Mouse (Mus musculus) common myeloid progenitor, adult 5-6 weeks (primary cell): ENCODE measurements at regions not wholly inside any gene's neighbourhood (a gene's known extent, or its start where the extent isn't known, plus 50 kb on each side); places are given as distances from the start of the nearest gene placed in this dataset.
"Not testable (repeated sequence)": the region's sequence is repeated elsewhere in the genome, so short reads cannot be mapped to it uniquely, and the experiment has no call there.

Source experiments
- ATAC-seq: replicated peaks from 2 replicates; pipeline ENCODE4 v1.8.0; 2016; ENCODE audit warnings: low read depth, mild to moderate bottlenecking, moderate TSS enrichment, inconsistent platforms; ENCODE audit not compliant: poor library complexity, severe bottlenecking

GRCm38 (mm10) chr9:113120385-113120784, 587.7 kb downstream of the Pdcd6ip start:
- ATAC-seq, result no peak

DNA sequence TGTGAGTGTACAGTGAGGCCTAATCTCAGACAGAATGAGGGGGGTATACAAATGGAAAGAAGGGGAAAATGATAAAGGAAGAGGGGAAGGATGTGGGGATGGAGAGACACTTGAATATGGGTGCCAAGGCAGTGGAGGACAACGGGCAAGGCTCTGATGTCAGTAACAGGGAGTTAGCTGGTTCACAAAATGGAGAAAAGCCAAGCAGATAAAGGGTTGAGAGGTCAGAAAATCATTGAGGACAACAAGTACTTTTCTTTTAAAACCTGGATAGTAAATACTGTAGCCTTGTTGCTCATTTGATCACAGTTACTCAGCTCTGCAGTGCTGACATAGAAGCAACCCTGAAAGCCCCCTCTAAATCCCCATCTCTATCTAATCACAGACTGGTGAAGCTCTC, 588.3 kb downstream of the Pdcd6ip start:
- ATAC-seq, result no peak

DNA sequence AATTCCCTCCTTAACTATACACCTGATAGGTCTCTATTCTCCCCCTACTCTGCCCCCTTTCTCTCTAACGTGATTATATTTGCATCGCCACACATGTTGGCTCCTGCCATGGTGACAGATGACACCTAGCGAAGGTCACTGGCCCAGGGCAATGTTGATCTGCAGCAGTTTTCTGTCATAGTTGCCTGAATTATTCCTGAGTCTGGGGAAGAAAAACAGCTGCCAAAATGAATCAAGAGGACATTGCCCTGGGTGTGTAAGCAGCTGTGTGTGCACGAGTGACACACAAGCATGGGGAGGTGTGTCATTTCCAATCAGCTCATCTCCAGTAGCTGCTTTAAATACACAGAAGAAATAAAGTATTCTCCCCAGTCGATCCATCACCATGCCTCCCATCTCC, 592.5 kb downstream of the Pdcd6ip start:
- no peak for ATAC-seq

DNA sequence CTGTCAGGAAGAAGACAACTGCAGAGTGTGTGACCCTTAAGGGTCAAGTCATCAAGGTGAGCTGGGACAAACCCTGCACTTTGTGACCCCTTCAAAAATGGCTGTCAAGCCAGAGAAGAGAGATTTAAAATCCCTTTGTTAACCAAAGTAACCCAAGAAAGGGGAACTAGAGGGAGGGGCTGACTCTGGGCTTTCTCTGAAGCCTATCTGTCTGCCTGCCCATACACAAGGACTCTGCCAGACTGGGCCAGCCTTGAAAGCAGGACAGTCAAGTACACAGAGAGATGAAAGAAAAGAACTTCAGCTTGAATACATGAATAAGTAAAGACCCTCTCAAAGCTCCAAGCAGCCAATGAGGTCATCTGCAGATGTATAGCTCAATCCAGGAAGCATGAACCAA, 595.3 kb downstream of the Pdcd6ip start:
- ATAC-seq, result no peak

DNA sequence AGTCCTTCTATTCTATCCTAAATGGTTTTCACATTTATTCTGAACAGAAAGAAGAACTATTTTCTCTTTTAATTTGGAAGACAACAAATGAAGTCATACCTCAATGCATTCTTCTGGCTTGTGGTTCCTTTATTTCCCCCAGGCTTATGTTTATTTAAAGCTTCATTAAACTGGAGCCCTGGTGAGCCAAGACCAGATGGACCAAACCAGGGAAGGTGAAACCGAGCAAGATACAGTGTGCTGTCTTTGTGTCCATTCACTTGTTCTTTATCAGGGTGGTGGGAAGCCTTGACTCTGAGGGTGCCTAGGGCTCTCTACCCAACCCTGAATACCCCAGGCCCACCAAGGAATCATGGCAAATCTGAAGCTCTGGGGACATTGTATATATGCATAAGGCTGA, 606.3 kb downstream of the Pdcd6ip start:
- ATAC-seq, result no peak

DNA sequence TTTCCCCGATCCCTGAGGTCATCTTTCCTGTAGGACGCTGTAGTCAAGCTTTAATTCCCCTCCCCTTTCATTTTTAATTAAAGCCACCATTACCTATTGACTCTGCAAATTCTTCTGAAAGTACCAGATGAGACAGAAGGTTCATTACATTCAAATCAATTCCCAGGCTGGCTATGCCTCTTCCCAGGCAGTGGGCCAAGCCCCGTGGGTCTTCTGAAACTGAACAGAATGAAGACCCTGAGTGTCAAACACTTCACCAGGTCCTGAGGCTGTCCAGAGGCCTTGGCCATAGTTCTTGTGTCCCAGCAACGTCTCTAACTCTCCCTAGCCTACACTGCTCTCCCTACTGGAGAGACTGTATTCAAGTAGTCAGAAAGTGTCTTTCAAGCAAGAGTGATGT, 607.4 kb downstream of the Pdcd6ip start:
- no peak for ATAC-seq

- not testable (repeated sequence) for ATAC-seq
Measured at GRCm38 (mm10) chr9:113095421-113095820, 612.6 kb downstream of the Pdcd6ip start.

DNA sequence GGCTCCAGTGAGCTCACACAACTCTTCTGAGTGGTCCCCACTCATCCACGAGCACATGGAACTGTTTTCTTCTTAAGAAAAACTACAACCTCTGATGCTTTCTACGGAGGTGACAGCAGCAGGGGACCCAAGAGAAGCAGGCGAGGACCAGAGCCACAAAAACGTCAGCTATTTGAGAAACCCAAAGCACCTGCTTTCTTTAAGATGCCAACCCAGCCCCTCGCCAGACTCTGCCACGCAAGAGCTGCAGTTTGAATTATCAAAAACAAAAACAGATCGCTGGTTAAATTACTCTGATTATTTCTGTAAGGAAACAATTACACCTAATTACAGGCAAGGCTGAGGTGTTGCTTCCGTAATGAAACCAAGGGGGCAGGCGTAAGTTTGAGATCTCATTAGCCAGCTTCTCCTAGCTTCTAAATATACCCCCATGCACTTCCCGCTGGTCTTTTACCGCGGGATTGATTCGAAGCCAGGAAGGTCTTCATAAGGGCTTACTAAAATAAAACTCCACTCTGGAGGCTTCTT, 614.1 kb downstream of the Pdcd6ip start:
- no peak for ATAC-seq

DNA sequence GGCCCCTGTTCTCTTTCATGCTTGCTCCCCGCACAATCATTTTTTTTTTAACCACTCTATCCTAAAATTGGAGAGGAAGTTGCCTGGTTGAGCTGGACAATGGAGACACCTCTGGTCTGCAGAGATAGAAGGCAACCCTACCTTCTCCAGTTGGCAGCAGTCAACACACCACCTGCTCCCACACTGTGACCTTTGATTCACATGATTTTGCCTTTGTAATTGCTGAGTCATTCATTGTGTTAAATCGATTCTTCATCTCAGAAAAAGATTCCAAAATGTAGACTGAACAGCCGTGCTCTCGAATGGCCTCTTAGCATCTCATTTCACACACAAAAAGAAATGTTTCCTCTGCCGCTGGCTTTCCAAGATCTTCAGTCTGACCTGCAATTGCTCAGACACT, 616.2 kb downstream of the Pdcd6ip start:
- ATAC-seq, result no peak

- ATAC-seq, result no peak
Measured at GRCm38 (mm10) chr9:113087786-113088185, 620.3 kb downstream of the Pdcd6ip start.

DNA sequence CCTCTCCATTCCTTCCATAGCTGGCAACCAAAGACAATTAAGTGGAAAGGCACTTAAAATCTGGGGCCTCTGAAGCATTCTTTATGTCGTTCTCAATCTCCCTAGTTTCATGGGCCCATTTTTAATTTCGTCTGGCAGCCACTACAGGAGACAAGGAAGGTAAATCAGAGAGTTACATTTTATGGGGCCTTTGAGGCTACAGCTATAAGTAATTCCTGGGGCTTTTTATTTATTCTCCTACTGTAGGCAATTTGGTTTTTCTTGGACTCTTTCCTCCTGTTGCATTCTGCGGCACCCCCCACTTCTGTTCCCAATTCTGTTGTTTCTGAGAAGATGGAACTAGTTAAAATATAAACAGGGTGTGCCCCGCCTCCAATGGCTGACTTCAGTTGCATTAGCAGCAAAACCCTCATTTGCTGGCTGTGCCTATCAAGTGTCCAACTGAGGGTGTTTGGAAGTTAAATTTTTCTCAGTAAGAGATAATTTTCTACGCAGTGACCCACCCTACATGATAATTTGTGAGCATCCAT, 622.7 kb downstream of the Pdcd6ip start:
- no peak for ATAC-seq

DNA sequence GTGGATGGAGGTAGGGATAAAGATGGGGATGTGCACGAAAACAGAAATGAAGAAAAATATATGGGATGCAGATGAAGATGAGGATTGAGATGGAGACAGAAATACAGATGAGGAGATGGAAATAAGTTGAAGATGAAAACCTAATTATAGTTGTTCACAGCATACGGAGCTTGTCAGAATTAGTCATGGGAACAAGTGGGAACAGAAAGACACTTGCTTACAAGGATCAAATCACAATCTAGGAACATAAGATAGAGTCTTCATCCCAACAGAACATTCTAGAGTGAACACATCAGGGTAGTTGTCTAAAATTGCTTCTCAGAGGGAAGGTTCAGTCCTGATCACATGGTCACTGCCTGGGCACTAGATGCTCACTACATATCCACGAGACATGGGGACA, 633.2 kb downstream of the Pdcd6ip start:
- no peak for ATAC-seq

DNA sequence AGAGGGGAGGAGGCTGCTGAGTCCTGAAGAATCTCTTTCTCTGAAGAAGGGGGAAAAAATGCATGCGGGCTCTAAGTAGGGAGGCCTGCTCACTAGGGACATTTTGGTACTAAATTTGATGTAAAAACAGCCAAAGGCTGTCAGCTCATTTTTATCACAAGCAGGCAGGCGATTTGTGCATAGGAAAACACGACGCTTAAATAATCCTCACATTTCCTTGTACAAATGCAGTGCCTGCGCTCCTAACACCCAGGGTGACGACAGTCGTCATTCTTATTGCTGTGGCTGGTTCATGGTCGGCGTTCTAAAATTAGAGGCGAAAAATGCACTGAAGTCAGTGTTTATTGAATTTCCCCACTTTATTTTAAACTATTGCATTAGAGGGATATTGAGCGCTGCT, 650.6 kb downstream of the Pdcd6ip start:
- no peak for ATAC-seq

DNA sequence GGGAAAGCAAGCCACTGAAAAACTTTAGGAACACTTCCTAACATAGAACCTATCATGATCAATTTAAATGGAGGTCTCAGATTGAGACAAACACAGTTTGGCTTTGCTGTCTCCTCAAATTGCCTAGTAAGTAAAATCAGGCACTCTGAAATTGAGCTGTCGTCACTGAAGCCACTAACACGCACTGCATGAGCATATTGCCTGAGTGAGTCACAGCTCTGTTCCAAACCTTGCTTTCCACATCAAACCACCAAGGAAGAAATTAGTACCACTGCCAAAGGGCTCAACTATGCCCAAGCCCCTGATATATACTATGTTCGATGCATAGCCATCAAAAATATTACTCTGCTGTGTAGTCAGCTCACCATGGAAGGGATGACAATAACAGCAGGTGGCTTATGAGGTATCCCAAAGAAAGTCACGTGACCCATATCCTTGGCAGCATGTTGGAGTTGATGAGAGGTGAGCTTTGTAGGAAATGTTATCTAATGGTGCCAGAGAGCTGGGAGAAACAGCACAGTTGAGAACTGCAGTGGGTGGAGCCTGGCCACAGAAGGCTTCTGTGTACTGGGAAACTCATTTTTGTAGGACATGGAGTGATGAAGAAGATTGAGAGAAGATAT, 663.4 kb downstream of the Pdcd6ip start:
- no peak for ATAC-seq

DNA sequence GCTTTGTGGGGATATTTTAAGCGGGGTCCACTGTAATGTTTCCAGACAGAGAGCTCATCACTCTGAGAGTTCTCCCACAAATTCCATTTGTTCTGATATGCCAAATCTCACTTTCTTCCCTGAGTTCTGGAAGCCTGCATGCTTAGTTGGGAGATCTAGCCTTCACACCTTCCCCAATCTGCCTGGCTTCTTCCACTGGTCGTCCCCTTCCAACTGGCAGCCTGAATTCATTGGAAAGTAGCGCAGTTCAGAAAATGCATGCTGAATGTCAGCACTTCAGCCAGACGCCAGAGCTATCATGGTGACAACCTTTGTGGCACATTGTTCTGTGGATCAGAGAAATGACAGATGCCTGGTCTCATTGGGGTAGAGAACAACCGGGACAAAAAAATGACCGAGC, 667.2 kb downstream of the Pdcd6ip start:
- no peak for ATAC-seq

DNA sequence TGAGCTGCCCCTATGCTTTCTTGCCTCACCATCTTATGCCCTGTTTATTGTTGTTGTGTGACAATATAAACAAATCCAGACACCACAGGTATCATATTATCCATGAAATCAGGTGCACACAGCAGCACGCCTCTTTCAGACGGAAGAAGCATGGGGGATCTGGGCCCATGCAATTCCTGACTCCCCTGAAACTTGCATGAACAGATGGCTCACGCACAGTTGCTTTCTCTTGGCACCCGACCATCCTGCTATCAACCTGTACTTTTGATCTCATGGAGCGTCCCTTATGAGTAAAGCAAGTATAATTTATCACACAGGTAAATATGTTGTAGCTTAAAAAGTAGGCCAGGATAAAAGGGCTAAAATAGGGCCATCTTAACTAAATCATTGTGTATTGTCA, 674.1 kb downstream of the Pdcd6ip start:
- ATAC-seq, result no peak

GRCm38 (mm10) chr9:113029091-113029490, 679.0 kb downstream of the Pdcd6ip start:
- no peak for ATAC-seq

- peak; percentile 18; the same call in 1 of the 2 replicates for ATAC-seq
Measured at GRCm38 (mm10) chr9:113026904-113027193, 681.2 kb downstream of the Pdcd6ip start.

GRCm38 (mm10) chr9:113026096-113026903, 681.8 kb downstream of the Pdcd6ip start:
- peak; percentile 60 for ATAC-seq

DNA sequence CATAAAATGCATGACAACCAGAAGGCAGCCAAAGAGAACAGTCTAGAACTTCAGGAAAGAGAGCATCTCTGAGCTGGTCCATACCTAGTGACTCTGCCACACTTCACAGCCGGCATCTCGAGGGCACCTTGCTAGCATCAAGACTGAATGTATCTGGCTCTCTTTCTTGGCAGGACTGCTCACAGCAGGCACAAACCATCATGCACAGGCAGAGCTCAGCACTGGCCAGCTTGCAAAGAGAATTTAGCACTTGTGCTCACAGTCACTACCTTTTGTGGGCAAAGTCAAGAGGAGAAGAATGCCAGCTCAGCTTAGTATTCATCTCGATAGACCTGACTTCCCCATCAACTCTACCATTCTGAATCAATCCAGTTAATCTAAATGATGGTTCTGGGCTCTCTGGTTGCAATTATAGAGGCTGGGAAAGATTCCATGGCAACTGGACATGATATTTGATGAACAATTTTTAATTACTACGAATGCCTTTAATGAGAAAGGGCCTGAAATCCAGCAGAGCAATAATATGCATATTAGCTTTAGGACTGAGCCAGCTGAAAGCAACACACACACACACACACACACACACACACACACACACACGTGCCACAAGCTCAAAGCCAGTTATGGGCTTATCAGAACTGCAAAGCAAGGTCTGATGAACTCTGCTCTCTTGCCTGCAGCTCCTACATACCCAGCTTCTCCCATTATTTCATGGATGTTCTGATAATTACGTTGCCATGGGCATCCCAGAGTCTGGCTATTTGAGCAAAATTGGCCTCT, 686.0 kb downstream of the Pdcd6ip start:
- ATAC-seq, result no peak

- ATAC-seq, result no peak
Measured at GRCm38 (mm10) chr9:113019576-113019975, 688.5 kb downstream of the Pdcd6ip start.
